Mouse (Mus musculus): Measurements from ENCODE around the gene Topaz1. TPM values are rescaled to one million over a fixed set of nuclear protein-coding genes. Genes with fewer than 3 reads are reported as not detected.
"Not testable (repeated sequence)": the region's sequence is repeated elsewhere in the genome, so short reads cannot be mapped to it uniquely, and the experiment has no call there.

Gene Topaz1
- polyA plus RNA-seq, 1 experiment from 2014 or later, result not detected

GRCm38 (mm10) chr9:122823374-122824017, 76.3 kb downstream of the Topaz1 start:
- Histone ChIP-seq H3K27me3 (ENCODE audit: low read depth, poor library complexity, severe bottlenecking) (no peaks in the 10 kb centered on the region), H3K9me3 (replicated peaks) (no peaks in the 10 kb centered on the region), H3K4me3 (no peak overlapping the region), H3K4me1 (no peaks in the 10 kb centered on the region), H3K36me3 (peaks cover 48% of the 10 kb centered on the region), H3K27ac (replicated peaks) (no peak overlapping the region)
- no peak for DNase-seq (ENCODE audit: low spot score)
- WGBS, result 91% methylated on average over 5 of the region's 5 CpGs

- no peak for DNase-seq (ENCODE audit: low spot score)
- Histone ChIP-seq H3K4me1 (no peaks in the 10 kb centered on the region; the same call in 1 of the 2 replicates), H3K36me3 (peaks cover 48% of the 10 kb centered on the region), H3K27ac (replicated peaks) (no peak overlapping the region), H3K9me3 (replicated peaks) (no peaks in the 10 kb centered on the region), H3K27me3 (ENCODE audit: low read depth, poor library complexity, severe bottlenecking) (no peaks in the 10 kb centered on the region), H3K4me3 (no peak overlapping the region)
- WGBS, result 94% methylated on average over 4 of the region's 4 CpGs
Observed at GRCm38 (mm10) chr9:122826743-122827142, 79.6 kb downstream of the Topaz1 start.

DNA sequence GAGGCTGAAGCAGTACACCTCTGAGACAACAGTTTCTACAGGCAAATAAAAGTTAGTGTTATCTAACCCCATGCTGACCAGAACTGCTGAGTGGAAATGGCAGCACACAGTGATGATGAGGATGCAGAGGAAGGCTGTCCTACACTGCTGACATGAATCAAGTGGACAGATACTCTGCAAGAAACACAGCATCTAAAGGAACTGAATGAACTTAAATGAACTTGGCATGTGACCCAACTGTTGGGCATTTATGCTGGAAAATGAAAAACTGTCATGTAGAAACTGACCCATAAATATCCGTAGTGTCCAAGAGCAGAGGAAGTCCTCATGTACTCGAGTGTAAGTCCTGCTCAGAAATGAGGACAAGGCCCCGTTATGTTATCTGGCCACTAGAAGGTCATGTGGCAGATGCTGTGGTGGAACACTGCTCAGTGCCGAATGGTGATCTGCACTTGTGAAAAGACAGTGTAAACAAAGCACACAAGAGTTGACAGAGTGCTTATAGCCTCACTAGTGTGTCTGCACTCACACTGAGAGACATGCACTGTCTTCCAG, 82.8 kb downstream of the Topaz1 start:
- H3K27me3 ChIP-seq (ENCODE audit: low read depth, poor library complexity, severe bottlenecking), result no peaks in the 10 kb centered on the region
- no peak for DNase-seq (ENCODE audit: low spot score)
- H3K9me3 ChIP-seq (replicated peaks), result no peaks in the 10 kb centered on the region
- H3K36me3 ChIP-seq, result peaks cover 43% of the 10 kb centered on the region
- H3K4me1 ChIP-seq, result no peaks in the 10 kb centered on the region; the same call in 1 of the 2 replicates
- no peak overlapping the region for H3K4me3 ChIP-seq
- 85% methylated on average over 4 of the region's 4 CpGs for WGBS
- H3K27ac ChIP-seq (replicated peaks), result no peak overlapping the region

DNA sequence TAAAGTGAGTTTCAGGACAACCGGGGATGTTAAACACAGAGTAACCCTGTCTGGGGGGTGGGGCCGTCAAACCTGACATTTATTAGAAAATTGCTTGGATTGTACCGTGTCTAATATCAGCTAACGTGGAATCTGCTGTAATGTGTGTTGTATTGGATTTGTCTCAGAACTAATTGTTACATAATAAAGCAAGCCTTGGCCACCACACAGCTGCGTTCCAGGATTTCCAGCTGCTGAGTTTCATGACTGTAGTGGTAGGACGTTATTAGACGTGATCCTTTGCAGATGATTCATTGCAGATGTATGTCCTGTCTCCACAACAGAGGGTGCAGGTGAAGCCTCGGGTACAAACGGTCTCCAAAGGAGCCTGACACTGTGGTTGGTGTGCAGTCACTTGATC, 89.0 kb downstream of the Topaz1 start:
- WGBS, result 91% methylated on average over 9 of the region's 9 CpGs
- no peak for DNase-seq (ENCODE audit: low spot score)
- no peaks in the 10 kb centered on the region for H3K27me3 ChIP-seq (ENCODE audit: low read depth, poor library complexity, severe bottlenecking)
- peaks cover 8% of the 10 kb centered on the region for H3K36me3 ChIP-seq
- H3K27ac ChIP-seq (replicated peaks), result no peak overlapping the region
- no peaks in the 10 kb centered on the region for H3K4me1 ChIP-seq
- H3K9me3 ChIP-seq (replicated peaks), result no peaks in the 10 kb centered on the region
- H3K4me3 ChIP-seq, result no peak overlapping the region

- Histone ChIP-seq H3K36me3 (peaks cover 8% of the 10 kb centered on the region), H3K4me1 (no peaks in the 10 kb centered on the region), H3K4me3 (no peak overlapping the region), H3K27ac (replicated peaks) (no peak overlapping the region), H3K9me3 (replicated peaks) (no peaks in the 10 kb centered on the region), H3K27me3 (ENCODE audit: low read depth, poor library complexity, severe bottlenecking) (no peaks in the 10 kb centered on the region)
- no peak for DNase-seq (ENCODE audit: low spot score)
- WGBS, result 86% methylated on average over 6 of the region's 6 CpGs
Observed at GRCm38 (mm10) chr9:122836790-122837189, 89.6 kb downstream of the Topaz1 start.

DNA sequence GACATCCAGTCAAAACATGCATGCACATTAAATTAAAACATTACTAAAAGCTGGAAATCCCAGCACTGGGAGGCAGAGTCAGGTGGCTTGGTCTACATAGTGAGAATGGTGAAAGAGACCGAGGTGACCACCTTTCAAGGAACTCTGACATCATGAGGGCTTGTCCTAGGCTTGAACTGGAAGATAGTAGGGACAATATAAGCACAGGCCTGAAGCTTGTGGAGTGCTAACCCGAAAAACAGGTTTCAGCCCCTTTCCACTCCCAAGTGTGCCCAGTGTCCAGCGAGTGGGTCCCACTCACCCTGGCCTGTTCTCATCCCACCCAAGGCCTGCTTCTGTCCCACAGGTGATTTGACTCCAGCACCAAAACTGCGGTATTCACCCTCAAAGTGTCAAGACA, 90.1 kb downstream of the Topaz1 start:
- no peak for DNase-seq (ENCODE audit: low spot score)
- Histone ChIP-seq H3K27me3 (ENCODE audit: low read depth, poor library complexity, severe bottlenecking) (no peaks in the 10 kb centered on the region), H3K27ac (replicated peaks) (no peak overlapping the region), H3K4me3 (no peak overlapping the region), H3K4me1 (no peaks in the 10 kb centered on the region), H3K36me3 (peaks cover 8% of the 10 kb centered on the region), H3K9me3 (replicated peaks) (no peaks in the 10 kb centered on the region)
- WGBS, result 85% methylated on average over 4 of the region's 4 CpGs

GRCm38 (mm10) chr9:122837680-122838079, 90.5 kb downstream of the Topaz1 start:
- Histone ChIP-seq H3K9me3 (replicated peaks) (no peaks in the 10 kb centered on the region), H3K27ac (replicated peaks) (no peak overlapping the region), H3K27me3 (ENCODE audit: low read depth, poor library complexity, severe bottlenecking) (no peaks in the 10 kb centered on the region), H3K4me3 (no peak overlapping the region), H3K4me1 (no peaks in the 10 kb centered on the region), H3K36me3 (peaks cover 8% of the 10 kb centered on the region)
- peak; percentile 32 for DNase-seq (ENCODE audit: low spot score)
- WGBS, result 26% methylated on average over 16 of the region's 16 CpGs

DNA sequence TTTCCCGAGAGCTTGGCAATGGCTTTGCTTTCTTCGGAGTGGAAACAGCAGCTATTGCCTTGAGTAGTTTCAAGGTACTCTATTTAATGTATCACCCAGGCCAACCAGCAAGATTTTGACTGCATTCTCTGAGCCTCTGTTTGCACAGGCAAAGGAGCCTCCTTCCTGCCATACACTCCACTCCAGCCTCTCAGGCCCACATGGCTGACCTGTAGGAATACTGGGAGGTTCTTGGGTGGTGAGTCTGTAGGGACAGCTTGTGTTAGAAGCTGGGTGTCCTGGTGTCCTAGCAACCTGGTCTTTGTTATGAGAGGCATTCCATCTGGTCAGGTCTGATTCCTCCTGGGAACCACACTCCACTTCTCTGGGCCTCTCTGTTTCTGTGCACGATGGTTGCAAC, 96.6 kb downstream of the Topaz1 start, which contains the start of gene Gm35549:
TSS of gene Gm35549 (minus strand) at position 276 of the 400 bp plus-strand sequence.
- 91% methylated on average over 3 of the region's 3 CpGs for WGBS

GRCm38 (mm10) chr9:122845621-122846020, 98.5 kb downstream of the Topaz1 start:
- no peak overlapping the region for H3K4me3 ChIP-seq
- H3K9me3 ChIP-seq (replicated peaks), result peaks cover 6% of the 10 kb centered on the region; the same call in 1 of the 2 replicates
- no peaks in the 10 kb centered on the region for H3K27me3 ChIP-seq (ENCODE audit: low read depth, poor library complexity, severe bottlenecking)
- H3K36me3 ChIP-seq, result peaks cover 25% of the 10 kb centered on the region
- no peak for DNase-seq (ENCODE audit: low spot score)
- WGBS, result 88% methylated on average over 3 of the region's 3 CpGs
- H3K27ac ChIP-seq (replicated peaks), result no peak overlapping the region
- H3K4me1 ChIP-seq, result no peaks in the 10 kb centered on the region

More for the DNA sequence above, 96.6 kb downstream of the Topaz1 start, which contains the start of gene Gm35549:
- DNase-seq (ENCODE audit: low spot score), result no peak
- Histone ChIP-seq H3K27ac (replicated peaks) (no peak within 1 kb of the TSS), H3K4me3 (no peak within 1 kb of the TSS), H3K36me3 (peaks cover 6% of the 10 kb centered on the region), H3K9me3 (replicated peaks) (peaks cover 6% of the 10 kb centered on the region; the same call in 1 of the 2 replicates), H3K27me3 (ENCODE audit: low read depth, poor library complexity, severe bottlenecking) (no peaks in the 10 kb centered on the region), H3K4me1 (no peaks in the 10 kb centered on the region)

DNA sequence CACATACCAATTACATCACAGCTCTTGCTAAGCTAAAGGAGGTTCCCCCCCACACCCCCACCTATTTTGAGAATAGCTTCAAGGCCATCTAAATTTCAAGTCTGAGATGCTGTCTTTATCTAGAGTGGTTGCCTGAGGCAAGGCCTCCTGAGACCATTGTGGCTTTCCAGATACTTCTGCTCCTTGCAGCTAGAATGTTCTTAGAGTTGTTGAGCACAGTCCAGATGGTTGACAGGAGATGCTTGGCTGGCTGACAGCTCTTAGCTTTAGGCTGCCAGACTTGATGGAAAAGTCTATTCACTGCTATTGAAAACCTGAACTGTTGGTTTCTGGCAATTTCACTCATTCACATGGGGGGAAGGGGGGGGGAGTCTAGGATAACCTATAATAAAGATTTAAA, 99.0 kb downstream of the Topaz1 start:
- no peak for DNase-seq (ENCODE audit: low spot score)
- Histone ChIP-seq H3K36me3 (peaks cover 30% of the 10 kb centered on the region), H3K27me3 (ENCODE audit: low read depth, poor library complexity, severe bottlenecking) (no peaks in the 10 kb centered on the region), H3K27ac (replicated peaks) (no peak overlapping the region), H3K4me1 (no peaks in the 10 kb centered on the region), H3K9me3 (replicated peaks) (peaks cover 6% of the 10 kb centered on the region; the same call in 1 of the 2 replicates), H3K4me3 (no peak overlapping the region)

- DNase-seq (ENCODE audit: low spot score); H3K4me3 ChIP-seq; H3K4me1 ChIP-seq; H3K27ac ChIP-seq (replicated peaks); H3K27me3 ChIP-seq (ENCODE audit: low read depth, poor library complexity, severe bottlenecking): not testable (repeated sequence)
- Histone ChIP-seq H3K36me3 (peaks cover 47% of the 10 kb centered on the region), H3K9me3 (replicated peaks) (peaks cover 13% of the 10 kb centered on the region; the same call in 1 of the 2 replicates)
- WGBS, result 93% methylated on average over 8 of the region's 8 CpGs
Observed at GRCm38 (mm10) chr9:122847811-122848311, 100.7 kb downstream of the Topaz1 start.
